In the genomic region with DNA sequence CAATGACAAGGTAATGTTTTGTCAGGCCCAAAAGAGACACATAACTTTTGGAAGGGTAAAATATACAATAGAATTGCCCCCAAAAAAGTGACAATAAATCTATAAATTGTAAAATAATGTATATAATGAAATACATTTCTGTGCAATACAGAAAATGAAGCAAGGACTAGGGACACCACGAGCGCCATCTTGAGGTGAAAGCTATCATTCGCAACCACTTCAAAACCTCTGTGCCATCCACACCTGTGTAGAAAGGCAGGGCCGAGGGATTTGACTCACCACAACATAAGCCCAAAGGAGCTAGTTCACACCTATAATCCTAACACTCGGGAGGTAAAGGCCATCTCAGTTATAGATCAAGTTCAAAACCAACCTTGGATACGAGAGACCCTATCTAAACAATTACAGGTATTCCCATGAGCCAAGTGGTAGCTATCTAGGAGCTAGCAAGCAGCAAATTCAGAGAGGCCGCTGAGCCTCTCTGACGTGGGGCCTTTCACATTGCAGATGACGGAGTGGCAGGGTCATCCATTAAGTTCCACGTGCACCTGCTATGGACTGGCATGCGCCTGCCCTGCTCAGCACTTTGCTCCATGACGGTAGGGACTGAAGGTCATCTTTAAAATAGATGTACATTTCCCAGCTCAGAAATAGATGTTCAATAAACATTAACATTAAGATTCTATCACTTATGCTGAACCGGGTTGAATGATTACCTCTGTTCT, we compare ENCODE assay signal across 14 mouse cellular contexts.
DNase-seq lines count a peak whose midpoint lies in the region; ATAC-seq and TF ChIP-seq lines count a peak whose summit lies in the region.
"Had no signal": no experiment of that assay in that cellular context is flagged by ENCODE, and none has a peak within 500 bp of the region (broad histone marks: within the 10 kb centered on the region; RNA-seq: fewer than 3 reads in every experiment).

No protein-coding gene starts in this region.

- TF ChIP-seq CTCF in lung, embryonic 14.5 days (IDR thresholded peaks at IDR 0.05; ENCODE audit: low read depth): peak; percentile 50
- 0 out of 2 replicates have a peak, but pooled peaks have one; percentile 6 for TF ChIP-seq CTCF in G1E (IDR thresholded peaks at IDR 0.05; ENCODE audit: low read depth, low read length)

- WGBS in forebrain, embryonic 14.5 days: 71% methylated on average over 13 of the region's 13 CpGs
- WGBS in forebrain, embryonic 10.5 days: 70% methylated on average over 13 of the region's 13 CpGs
- WGBS in lung, embryonic 14.5 days: 52% methylated on average over 13 of the region's 13 CpGs

- no peaks in the 10 kb centered on the region for H3K9me3 ChIP-seq in forebrain, embryonic 14.5 days (replicated peaks; ENCODE audit: control insufficient read depth, low read length)
- H3K9me3 ChIP-seq in forebrain, embryonic 10.5 days: no peaks in the 10 kb centered on the region
- H3K9me3 ChIP-seq in lung, embryonic 14.5 days (ENCODE audit: low read depth, low read length): no peaks in the 10 kb centered on the region
- peaks cover 2% of the 10 kb centered on the region for H3K9me3 ChIP-seq in G1E (replicated peaks)
- H3K9me3 ChIP-seq: liver, embryonic 15.5 days had no signal

- no peaks in the 10 kb centered on the region for H3K4me1 ChIP-seq in forebrain, embryonic 14.5 days (ENCODE audit: control insufficient read depth, insufficient read depth, low read length)
- no peaks in the 10 kb centered on the region for H3K4me1 ChIP-seq in forebrain, embryonic 10.5 days
- no peaks in the 10 kb centered on the region for H3K4me1 ChIP-seq in lung, embryonic 14.5 days (ENCODE audit: insufficient read depth)
- H3K4me1 ChIP-seq in G1E (ENCODE audit: insufficient read depth, low read depth, low read length): no peaks in the 10 kb centered on the region
- H3K4me1 ChIP-seq: liver, embryonic 15.5 days had no signal

- no peaks in the 10 kb centered on the region for H3K36me3 ChIP-seq in forebrain, embryonic 14.5 days (ENCODE audit: control insufficient read depth, insufficient read depth, low read length)
- H3K36me3 ChIP-seq in forebrain, embryonic 10.5 days (replicated peaks): no peaks in the 10 kb centered on the region
- H3K36me3 ChIP-seq in lung, embryonic 14.5 days (ENCODE audit: insufficient read depth): no peaks in the 10 kb centered on the region
- no peaks in the 10 kb centered on the region for H3K36me3 ChIP-seq in G1E (replicated peaks)
- H3K36me3 ChIP-seq: liver, embryonic 15.5 days had no signal

- no peak for ATAC-seq in forebrain, embryonic 14.5 days
- no peak for ATAC-seq in lung, embryonic 14.5 days (ENCODE audit: insufficient read depth)
- ATAC-seq in G1E (ENCODE audit: extremely low read depth, insufficient number of reproducible peaks, low FRiP score, poor library complexity, severe bottlenecking): no peak
- ATAC-seq: forebrain, embryonic 16.5 days had no signal

- no peak overlapping the region for H3K4me2 ChIP-seq in forebrain, embryonic 14.5 days (ENCODE audit: low read length)
- no peak overlapping the region for H3K4me2 ChIP-seq in lung, embryonic 14.5 days
- H3K4me2 ChIP-seq: liver, embryonic 15.5 days had no signal

- no peak overlapping the region for H3K27ac ChIP-seq in forebrain, embryonic 14.5 days (ENCODE audit: low read depth, low read length)
- no peak overlapping the region for H3K27ac ChIP-seq in forebrain, embryonic 10.5 days
- no peak overlapping the region for H3K27ac ChIP-seq in lung, embryonic 14.5 days (ENCODE audit: low read depth)
- H3K27ac ChIP-seq: liver, embryonic 15.5 days had no signal

- peak; percentile 24 for DNase-seq in forebrain, embryonic 14.5 days (ENCODE audit: low spot score)
- no peak for DNase-seq in forebrain, embryonic 10.5 days (ENCODE audit: extremely low spot score, low spot score)
- DNase-seq in lung, embryonic 14.5 days: peak; percentile 33
- no peak for DNase-seq in lung, postnatal 4 days
- no peak for DNase-seq in G1E (ENCODE audit: low spot score)
- peak; percentile 6 for DNase-seq in naive thymus-derived CD4-positive, alpha-beta T cell, adult 2 months (ENCODE audit: low read depth)
- no peak for DNase-seq in gastrocnemius, postnatal 4 days (ENCODE audit: low spot score in 2 of 2)
- no peak for DNase-seq in embryo, embryonic 11 days
- DNase-seq: heart, postnatal 14 days; kidney, postnatal 4 days; spleen, adult 18-20 months had no signal

- H3K4me3 ChIP-seq in forebrain, embryonic 14.5 days (ENCODE audit: low read depth, low read length): no peak overlapping the region
- no peak overlapping the region for H3K4me3 ChIP-seq in forebrain, embryonic 10.5 days
- H3K4me3 ChIP-seq in lung, embryonic 14.5 days (ENCODE audit: low read depth, low read length): no peak overlapping the region
- no peak overlapping the region for H3K4me3 ChIP-seq in G1E (ENCODE audit: low read depth, low read length)
- H3K4me3 ChIP-seq: liver, embryonic 15.5 days; myocyte had no signal

- H3K27me3 ChIP-seq in forebrain, embryonic 14.5 days (replicated peaks; ENCODE audit: control insufficient read depth, insufficient read depth, low read length): no peaks in the 10 kb centered on the region
- H3K27me3 ChIP-seq in forebrain, embryonic 10.5 days (ENCODE audit: poor library complexity, severe bottlenecking): no peaks in the 10 kb centered on the region
- no peaks in the 10 kb centered on the region for H3K27me3 ChIP-seq in lung, embryonic 14.5 days (ENCODE audit: insufficient read depth, low read length)
- H3K27me3 ChIP-seq in G1E (ENCODE audit: insufficient read depth, low read length): no peaks in the 10 kb centered on the region
- H3K27me3 ChIP-seq: liver, embryonic 15.5 days had no signal

- no peak overlapping the region for H3K9ac ChIP-seq in forebrain, embryonic 14.5 days (ENCODE audit: low read length)
- no peak overlapping the region for H3K9ac ChIP-seq in lung, embryonic 14.5 days
- H3K9ac ChIP-seq: liver, embryonic 15.5 days had no signal

Comparison
In these comparisons a context has a peak if more than half of its experiments do, and no peak if none do; other contexts are left out.
1. DNase-seq: peak in forebrain, embryonic 14.5 days (single experiment), lung, embryonic 14.5 days (single experiment) and naive thymus-derived CD4-positive, alpha-beta T cell, adult 2 months (single experiment); none in forebrain, embryonic 10.5 days (single experiment), lung, postnatal 4 days (0 of 2), G1E (single experiment), gastrocnemius, postnatal 4 days (0 of 2) and embryo, embryonic 11 days (single experiment).